Mouse (Mus musculus) CD4-positive, CD25-positive, alpha-beta regulatory T cell, adult 2 months (primary cell): ENCODE measurements around the gene Gpr39.
A peak's percentile ranks its signal among the peaks of the same experiment; 100 is the strongest.

Experiments used
- DNase-seq: peaks from one replicate; pipeline ENCODE4 v3.0.0-alpha.2; 2012; ENCODE audit warnings: low read depth, low spot score

Gene Gpr39

GRCm38 (mm10) chr1:125808426-125808825 lies 131.6 kb downstream of the Gpr39 start:
- DNase-seq, result no peak

- DNase-seq, result no peak
Observed at GRCm38 (mm10) chr1:125813141-125813782, 136.5 kb downstream of the Gpr39 start.

GRCm38 (mm10) chr1:125821101-125821500 lies 144.3 kb downstream of the Gpr39 start:
- no peak for DNase-seq

- no peak for DNase-seq
Observed at GRCm38 (mm10) chr1:125823611-125824010, 146.8 kb downstream of the Gpr39 start.

GRCm38 (mm10) chr1:125837507-125837906 lies 160.7 kb downstream of the Gpr39 start:
- DNase-seq, result no peak

- no peak for DNase-seq
Observed at GRCm38 (mm10) chr1:125839746-125840392, 163.1 kb downstream of the Gpr39 start.

- DNase-seq, result no peak
Observed at GRCm38 (mm10) chr1:125854646-125855045, 177.9 kb downstream of the Gpr39 start.

GRCm38 (mm10) chr1:125858631-125859030 lies 181.8 kb downstream of the Gpr39 start:
- DNase-seq, result no peak

GRCm38 (mm10) chr1:125870056-125870455 lies 193.3 kb downstream of the Gpr39 start:
- no peak for DNase-seq

GRCm38 (mm10) chr1:125893158-125893557 lies 216.4 kb downstream of the Gpr39 start:
- DNase-seq, result no peak

GRCm38 (mm10) chr1:125910211-125910870 lies 233.5 kb downstream of the Gpr39 start:
- no peak for DNase-seq

GRCm38 (mm10) chr1:125910871-125911265 lies 234.1 kb downstream of the Gpr39 start:
- DNase-seq, result no peak

- no peak for DNase-seq
Observed at GRCm38 (mm10) chr1:125911337-125911900, 234.6 kb downstream of the Gpr39 start.

- DNase-seq, result peak; percentile 2
Observed at GRCm38 (mm10) chr1:125911901-125912445, 235.2 kb downstream of the Gpr39 start.

- DNase-seq, result no peak
Observed at GRCm38 (mm10) chr1:125912601-125913600, 236.1 kb downstream of the Gpr39 start, which contains the start of gene Lypd1. TSS of gene Lypd1 (minus strand) at chr1:125913101.

- DNase-seq, result no peak
Observed at GRCm38 (mm10) chr1:125920696-125921095, 243.9 kb downstream of the Gpr39 start.

- DNase-seq, result no peak
Observed at GRCm38 (mm10) chr1:125923062-125923461, 246.3 kb downstream of the Gpr39 start.
